Mouse (Mus musculus) cortical plate, adult 2 months (tissue): ENCODE measurements around the gene Tbc1d10a.

Source experiments
- CTCF ChIP-seq: fragments of 200-500 bp; IDR thresholded peaks from 2 replicates; pipeline ENCODE4 v1.5.1; 2011; ENCODE audit warnings: mild to moderate bottlenecking, control low read depth, low read length; ENCODE audit not compliant: insufficient read depth; ENCODE audit errors: extremely low read depth
- POLR2A ChIP-seq: fragments of 200-500 bp; IDR thresholded peaks from 2 replicates; pipeline ENCODE4 v1.6.1; 2011; ENCODE audit warnings: mild to moderate bottlenecking, low read length, control low read depth; ENCODE audit not compliant: insufficient read depth; ENCODE audit errors: extremely low read depth

- TF ChIP-seq POLR2A (no peak), CTCF (no peak)
Measured at GRCm38 (mm10) chr11:4206563-4206962, 20.0 kb downstream of the Tbc1d10a start.
